Mouse (Mus musculus): ENCODE data around the gene Tdo2. TPM values are rescaled to one million over a fixed set of nuclear protein-coding genes. Genes with fewer than 3 reads are reported as not detected.

Tdo2 gene
- polyA plus RNA-seq, 1 experiment from 2014 or later: 0.18 TPM

GRCm38 (mm10) chr3:81917354-81917935 is 58.6 kb downstream of the Tdo2 start:
- Histone ChIP-seq H3K4me3 (replicated peaks) (no peak overlapping the region), H3K4me2 (no peak overlapping the region), H3K27me3 (replicated peaks) (no peaks in the 10 kb centered on the region), H3K4me1 (no peaks in the 10 kb centered on the region), H3K9ac (replicated peaks) (no peak overlapping the region), H3K9me3 (replicated peaks) (no peaks in the 10 kb centered on the region), H3K27ac (replicated peaks) (no peak overlapping the region), H3K36me3 (no peaks in the 10 kb centered on the region)
- ATAC-seq (ENCODE audit: low FRiP score): no peak
- WGBS: 94% methylated on average over 3 of the region's 3 CpGs

GRCm38 (mm10) chr3:81916030-81916686 is 59.8 kb downstream of the Tdo2 start:
- no peaks in the 10 kb centered on the region for H3K4me1 ChIP-seq
- H3K9me3 ChIP-seq (replicated peaks): no peaks in the 10 kb centered on the region
- WGBS: 65% methylated on average over 5 of the region's 5 CpGs
- H3K4me3 ChIP-seq (replicated peaks): no peak overlapping the region
- no peak for ATAC-seq (ENCODE audit: low FRiP score)
- H3K9ac ChIP-seq (replicated peaks): no peak overlapping the region
- no peaks in the 10 kb centered on the region for H3K27me3 ChIP-seq (replicated peaks)
- no peaks in the 10 kb centered on the region for H3K36me3 ChIP-seq
- H3K27ac ChIP-seq (replicated peaks): no peak overlapping the region
- no peak overlapping the region for H3K4me2 ChIP-seq

GRCm38 (mm10) chr3:81910286-81911036 is 65.5 kb downstream of the Tdo2 start:
- ATAC-seq (ENCODE audit: low FRiP score): no peak
- H3K9me3 ChIP-seq (replicated peaks): no peaks in the 10 kb centered on the region
- H3K36me3 ChIP-seq: no peaks in the 10 kb centered on the region
- no peak overlapping the region for H3K4me2 ChIP-seq
- H3K27me3 ChIP-seq (replicated peaks): no peaks in the 10 kb centered on the region
- WGBS: 42% methylated on average over 6 of the region's 6 CpGs
- no peak overlapping the region for H3K27ac ChIP-seq (replicated peaks)
- no peaks in the 10 kb centered on the region for H3K4me1 ChIP-seq
- no peak overlapping the region for H3K4me3 ChIP-seq (replicated peaks)
- H3K9ac ChIP-seq (replicated peaks): no peak overlapping the region

Other genes with a start within 250 kb of the Tdo2 start
- gene Ctso, start 43.6 kb downstream of the Tdo2 start, polyA plus RNA-seq (2015; fragmentation: Nextera tagmentation; extraction: Ambion mirVana): 9.8 and 14.8 TPM in 2 replicates
- not detected in 2 replicates for gene Asic5, start 6.1 kb upstream of the Tdo2 start, polyA plus RNA-seq (2015; fragmentation: Nextera tagmentation; extraction: Ambion mirVana)
- 48.3 and 50.2 TPM in 2 replicates for gene Gucy1b1, start 98.5 kb upstream of the Tdo2 start, polyA plus RNA-seq (2015; fragmentation: Nextera tagmentation; extraction: Ambion mirVana)
- gene Gucy1a1, start 169.6 kb upstream of the Tdo2 start, polyA plus RNA-seq (2015; fragmentation: Nextera tagmentation; extraction: Ambion mirVana): 17.0 and 20.9 TPM in 2 replicates

Data from neural tube, embryonic 15.5 days (tissue).